Mouse (Mus musculus) kidney, embryonic 15.5 days (tissue): ENCODE results near the gene Smndc1. TPM values are rescaled to one million over a fixed set of nuclear protein-coding genes. Genes with fewer than 3 reads are reported as not detected.

Experiments
- ATAC-seq: fragments of 200-750 bp; cut with Nextera tagmentation; replicated peaks from 2 replicates; pipeline ENCODE4 v1.8.0; 2017; ENCODE audit warnings: moderate TSS enrichment; ENCODE audit not compliant: low FRiP score
- H3K27ac ChIP-seq: fragments of 300-500 bp; sonication (generic); 2 replicates; pipeline ENCODE4 v1.5.1; 2015; ENCODE audit warnings: mild to moderate bottlenecking, inconsistent platforms
- H3K27me3 ChIP-seq: fragments of 300-500 bp; sonication (generic); 2 replicates; pipeline ENCODE4 v1.6.1; 2015; ENCODE audit warnings: inconsistent platforms
- H3K36me3 ChIP-seq: fragments of 300-500 bp; sonication (generic); 2 replicates; pipeline ENCODE4 v1.6.1; 2015; ENCODE audit warnings: inconsistent platforms
- H3K4me1 ChIP-seq: fragments of 300-500 bp; sonication (generic); 2 replicates; pipeline ENCODE4 v1.6.1; 2015; ENCODE audit warnings: inconsistent platforms
- H3K4me2 ChIP-seq: fragments of 300-500 bp; sonication (generic); 2 replicates; pipeline ENCODE4 v1.6.1; 2015; ENCODE audit warnings: moderate library complexity, mild to moderate bottlenecking, inconsistent platforms
- H3K4me3 ChIP-seq: fragments of 300-500 bp; sonication (generic); replicated peaks from 2 replicates; pipeline ENCODE4 v1.5.1; 2015; ENCODE audit warnings: mild to moderate bottlenecking, inconsistent platforms
- H3K9ac ChIP-seq: fragments of 300-500 bp; sonication (generic); 2 replicates; pipeline ENCODE4 v1.6.1; 2015; ENCODE audit warnings: mild to moderate bottlenecking, inconsistent platforms
- H3K9me3 ChIP-seq: fragments of 300-500 bp; sonication (generic); replicated peaks from 2 replicates; pipeline ENCODE4 v1.6.1; 2016; ENCODE audit warnings: inconsistent platforms
- WGBS: fragments of 180-500 bp; shearing (Covaris S2); methylation state at CpG from one replicate; pipeline ENCODE4 v1.1.7; 2015; ENCODE audit warnings: mixed read lengths; 5-methylcytosine and 5-hydroxymethylcytosine counted together
- polyA plus RNA-seq: library from polyadenylated mRNA; unstranded; fragments of >200 nt; fragmentation: Nextera tagmentation; extraction: Ambion mirVana; gene quantifications from 2 replicates; pipeline ENCODE4 v1.2.1, GENCODE M21; 2015

Smndc1 gene
- polyA plus RNA-seq, 1 experiment from 2014 or later, result 40.6 TPM

- Histone ChIP-seq H3K27me3 (no peaks in the 10 kb centered on the region), H3K36me3 (peaks cover 17% of the 10 kb centered on the region), H3K4me1 (peaks cover 7% of the 10 kb centered on the region), H3K27ac (no peak overlapping the region), H3K4me2 (no peak overlapping the region), H3K9me3 (no peaks in the 10 kb centered on the region), H3K9ac (no peak overlapping the region), H3K4me3 (no peak overlapping the region)
- no peak for ATAC-seq
- 88% methylated on average over 16 of the region's 16 CpGs for WGBS
Observed at GRCm38 (mm10) chr19:53355065-53355464, 35.3 kb downstream of the Smndc1 start.

- H3K4me2 ChIP-seq, result no peak overlapping the region
- peaks cover 17% of the 10 kb centered on the region for H3K36me3 ChIP-seq
- H3K27me3 ChIP-seq, result no peaks in the 10 kb centered on the region
- ATAC-seq, result no peak
- H3K9me3 ChIP-seq, result no peaks in the 10 kb centered on the region
- WGBS, result 78% methylated on average over 7 of the region's 7 CpGs
- H3K9ac ChIP-seq, result no peak overlapping the region
- no peak overlapping the region for H3K27ac ChIP-seq
- no peak overlapping the region for H3K4me3 ChIP-seq
- H3K4me1 ChIP-seq, result peaks cover 6% of the 10 kb centered on the region; the same call in 1 of the 2 replicates
Observed at GRCm38 (mm10) chr19:53354271-53355000, 35.9 kb downstream of the Smndc1 start.

DNA sequence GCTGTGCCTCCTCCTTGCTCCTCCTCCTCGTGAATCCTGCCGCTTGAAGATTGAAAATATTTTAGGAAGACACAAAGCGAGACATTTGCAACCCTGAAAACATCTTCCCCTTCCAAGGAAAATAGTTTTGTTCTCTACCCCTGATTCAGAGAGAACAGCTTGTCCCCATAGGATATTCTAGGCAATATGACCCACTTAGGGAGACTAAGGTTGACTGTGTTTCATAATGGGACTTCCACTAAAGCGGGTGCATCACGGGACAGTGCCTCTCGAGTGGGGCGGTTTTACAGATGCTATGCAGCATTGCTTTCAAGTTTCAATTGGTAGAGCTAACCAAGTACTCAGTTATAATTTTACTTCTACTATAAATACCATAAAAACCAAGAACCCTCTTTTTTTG, 36.5 kb downstream of the Smndc1 start:
- H3K4me1 ChIP-seq, result 0 out of 2 replicates have a peak, but pooled peaks cover 3% of the 10 kb centered on the region
- no peak overlapping the region for H3K4me3 ChIP-seq
- peaks cover 17% of the 10 kb centered on the region for H3K36me3 ChIP-seq
- H3K4me2 ChIP-seq, result no peak overlapping the region
- H3K9me3 ChIP-seq, result no peaks in the 10 kb centered on the region
- no peak for ATAC-seq
- H3K27me3 ChIP-seq, result no peaks in the 10 kb centered on the region
- H3K27ac ChIP-seq, result no peak overlapping the region
- WGBS, result 89% methylated on average over 7 of the region's 7 CpGs
- no peak overlapping the region for H3K9ac ChIP-seq

DNA sequence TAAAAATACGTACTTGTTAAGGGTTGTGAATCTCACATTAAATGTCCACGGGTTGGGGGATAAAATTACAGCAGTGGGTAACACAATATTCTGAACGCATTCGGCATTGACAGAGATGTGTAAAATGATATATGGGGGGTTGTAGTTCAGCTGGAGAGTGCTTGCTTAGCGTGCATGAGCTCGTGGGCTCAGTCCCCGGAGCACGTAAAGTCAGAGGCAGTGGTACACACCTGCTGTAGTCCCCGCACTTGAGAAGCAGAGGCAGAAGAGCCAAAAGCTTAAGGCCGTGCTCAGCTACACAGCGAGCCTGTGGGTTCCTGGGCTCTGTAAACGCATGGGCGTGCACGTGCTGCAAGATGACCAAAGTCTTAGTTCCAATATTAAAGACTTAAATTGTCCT, 44.6 kb downstream of the Smndc1 start:
- Histone ChIP-seq H3K9me3 (no peaks in the 10 kb centered on the region), H3K4me1 (peaks cover 39% of the 10 kb centered on the region), H3K4me2 (0 out of 2 replicates have a peak overlapping the region, but pooled peaks have one; percentile 12), H3K27ac (0 out of 2 replicates have a peak overlapping the region, but pooled peaks have one; percentile 10), H3K4me3 (no peak overlapping the region), H3K36me3 (no peaks in the 10 kb centered on the region), H3K9ac (no peak overlapping the region), H3K27me3 (no peaks in the 10 kb centered on the region)
- WGBS, result 44% methylated on average over 14 of the region's 14 CpGs
- peak; percentile 26; the same call in 1 of the 2 replicates for ATAC-seq

DNA sequence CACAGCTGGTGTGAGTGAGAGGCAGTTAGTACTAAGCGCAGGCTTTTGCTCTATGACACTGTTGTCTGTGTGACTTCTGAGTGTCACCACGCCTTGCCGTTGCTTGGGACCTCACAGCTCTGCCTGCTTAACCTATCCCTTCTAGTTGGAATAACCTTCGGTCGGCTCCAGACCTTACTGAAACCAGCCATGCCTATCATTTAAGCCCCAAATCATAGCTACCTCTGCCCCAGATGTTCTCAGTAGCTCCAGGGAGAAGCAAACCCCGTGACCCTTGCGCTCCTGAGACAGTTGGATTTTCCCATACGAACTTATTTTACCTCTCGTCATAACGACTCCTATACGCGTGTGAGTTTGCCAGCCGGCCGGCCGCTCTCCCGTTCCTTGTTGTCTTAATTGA, 46.3 kb downstream of the Smndc1 start:
- Histone ChIP-seq H3K9me3 (no peaks in the 10 kb centered on the region), H3K27me3 (no peaks in the 10 kb centered on the region), H3K4me3 (no peak overlapping the region), H3K4me1 (peaks cover 50% of the 10 kb centered on the region), H3K4me2 (0 out of 2 replicates have a peak overlapping the region, but pooled peaks have one; percentile 19), H3K9ac (no peak overlapping the region), H3K27ac (0 out of 2 replicates have a peak overlapping the region, but pooled peaks have one; percentile 37), H3K36me3 (no peaks in the 10 kb centered on the region)
- no peak; the same call in 1 of the 2 replicates for ATAC-seq
- 69% methylated on average over 16 of the region's 16 CpGs for WGBS

DNA sequence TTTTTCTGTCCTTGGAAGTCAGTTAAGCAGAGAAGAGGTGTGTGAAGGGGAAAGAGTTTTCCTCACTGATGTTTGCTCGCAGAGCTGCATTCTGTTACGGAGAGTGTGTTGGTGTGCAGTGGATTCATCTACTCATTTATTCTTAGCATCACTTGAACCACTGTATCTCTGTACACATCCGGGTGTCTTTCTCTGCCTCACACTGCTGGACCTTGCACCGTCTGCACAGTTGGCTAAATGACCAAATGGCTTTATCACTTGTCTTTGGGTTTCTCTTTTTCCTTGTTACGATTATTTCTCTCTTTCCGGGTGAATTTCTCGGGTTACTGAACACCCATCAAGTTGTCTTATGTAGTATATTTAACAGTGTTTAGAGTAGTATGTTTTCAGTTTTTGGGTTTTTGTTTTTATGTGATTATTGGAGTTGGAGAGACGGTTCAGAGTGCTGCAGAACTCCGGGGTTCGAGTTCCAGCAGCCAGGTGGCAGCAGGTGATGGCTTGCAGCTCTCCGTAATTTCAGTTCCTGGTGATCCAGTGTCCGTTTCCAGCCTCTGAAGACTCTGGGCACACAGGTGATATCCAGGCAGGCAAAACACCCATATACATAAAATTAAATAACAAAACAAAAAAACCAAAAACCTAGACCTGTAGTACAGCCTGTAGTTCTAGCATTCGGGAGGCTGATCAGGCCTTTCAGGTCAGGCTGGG, 47.0 kb downstream of the Smndc1 start:
- Histone ChIP-seq H3K4me1 (peaks cover 48% of the 10 kb centered on the region), H3K36me3 (peaks cover 3% of the 10 kb centered on the region; the same call in 1 of the 2 replicates), H3K27me3 (no peaks in the 10 kb centered on the region), H3K4me2 (no peak overlapping the region), H3K9me3 (no peaks in the 10 kb centered on the region), H3K9ac (no peak overlapping the region), H3K27ac (no peak overlapping the region), H3K4me3 (no peak overlapping the region)
- ATAC-seq, result no peak
- 73% methylated on average over 13 of the region's 13 CpGs for WGBS

GRCm38 (mm10) chr19:53340423-53340822, 50.0 kb downstream of the Smndc1 start:
- no peaks in the 10 kb centered on the region for H3K27me3 ChIP-seq
- H3K9ac ChIP-seq, result no peak overlapping the region
- WGBS, result 18% methylated on average over 6 of the region's 6 CpGs
- H3K36me3 ChIP-seq, result peaks cover 23% of the 10 kb centered on the region
- H3K9me3 ChIP-seq, result no peaks in the 10 kb centered on the region
- peak overlapping the region; percentile 34 for H3K4me2 ChIP-seq
- peak; percentile 53; the same call in 1 of the 2 replicates for ATAC-seq
- peak overlapping the region; percentile 41; the same call in 1 of the 2 replicates for H3K27ac ChIP-seq
- peaks cover 31% of the 10 kb centered on the region for H3K4me1 ChIP-seq
- H3K4me3 ChIP-seq, result no peak overlapping the region

DNA sequence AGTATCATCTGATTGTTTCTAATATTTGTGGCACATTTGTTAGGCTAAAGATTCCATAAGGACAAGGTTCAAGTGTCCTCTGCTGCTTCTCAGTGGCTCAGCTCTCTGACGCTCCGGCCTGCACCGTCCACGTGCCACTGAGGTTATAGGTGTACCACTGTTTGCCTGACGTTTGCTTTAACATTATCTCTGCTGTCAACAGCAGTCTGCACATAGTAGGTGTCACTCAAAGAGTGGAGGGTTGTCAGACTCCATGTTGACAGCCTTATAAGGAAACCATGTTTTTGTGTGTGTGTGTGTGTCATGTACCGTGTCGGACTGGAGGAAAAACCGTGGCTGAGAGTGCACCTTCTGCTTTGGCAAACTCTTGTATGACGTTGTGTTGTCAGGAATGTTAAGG, 55.1 kb downstream of the Smndc1 start:
- no peak overlapping the region for H3K9ac ChIP-seq
- no peak overlapping the region for H3K27ac ChIP-seq
- WGBS, result 89% methylated on average over 9 of the region's 9 CpGs
- no peaks in the 10 kb centered on the region for H3K9me3 ChIP-seq
- no peak overlapping the region for H3K4me2 ChIP-seq
- H3K27me3 ChIP-seq, result no peaks in the 10 kb centered on the region
- no peak overlapping the region for H3K4me3 ChIP-seq
- peaks cover 45% of the 10 kb centered on the region for H3K36me3 ChIP-seq
- H3K4me1 ChIP-seq, result peaks cover 20% of the 10 kb centered on the region
- ATAC-seq, result no peak

- Histone ChIP-seq H3K4me2 (no peak overlapping the region), H3K9ac (no peak overlapping the region), H3K4me1 (peaks cover 18% of the 10 kb centered on the region), H3K27ac (no peak overlapping the region), H3K9me3 (no peaks in the 10 kb centered on the region), H3K27me3 (no peaks in the 10 kb centered on the region), H3K4me3 (no peak overlapping the region), H3K36me3 (peaks cover 44% of the 10 kb centered on the region)
- ATAC-seq, result no peak
- WGBS, result 73% methylated on average over 6 of the region's 6 CpGs
Observed at GRCm38 (mm10) chr19:53333730-53334129, 56.6 kb downstream of the Smndc1 start.

DNA sequence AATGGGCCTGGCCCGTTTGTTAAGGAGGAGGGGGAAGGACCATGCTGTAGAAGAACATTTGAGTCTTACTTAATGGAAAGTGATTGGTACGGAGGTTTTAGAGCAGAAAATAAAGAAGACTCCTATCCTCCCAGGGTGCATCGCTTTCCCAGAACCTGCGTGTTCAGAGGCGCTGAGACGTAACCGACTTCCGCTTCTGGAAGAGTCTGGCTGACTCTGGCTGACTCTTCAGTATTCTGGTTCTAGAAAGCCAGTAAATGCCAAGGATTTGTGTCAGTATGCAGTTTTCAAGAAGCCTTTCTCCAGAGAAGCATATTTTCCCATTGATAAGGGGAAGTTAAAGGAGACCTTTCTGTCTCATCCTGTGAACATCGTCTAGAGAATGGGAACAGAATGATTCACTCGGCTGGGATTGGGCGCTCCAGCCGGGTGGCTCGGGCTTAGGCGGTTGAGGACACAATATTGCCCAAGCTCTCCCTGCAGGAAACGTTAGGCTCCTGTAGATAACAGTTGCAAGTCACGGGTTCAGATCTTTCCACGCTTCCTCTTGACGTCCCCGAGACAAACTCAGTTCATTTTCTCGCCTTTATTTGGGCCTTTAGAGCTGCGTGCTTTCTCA, 58.4 kb downstream of the Smndc1 start:
- no peak overlapping the region for H3K4me3 ChIP-seq
- peaks cover 29% of the 10 kb centered on the region for H3K36me3 ChIP-seq
- no peaks in the 10 kb centered on the region for H3K27me3 ChIP-seq
- peaks cover 18% of the 10 kb centered on the region for H3K4me1 ChIP-seq
- WGBS, result 89% methylated on average over 21 of the region's 21 CpGs
- ATAC-seq, result no peak
- no peak overlapping the region for H3K27ac ChIP-seq
- no peaks in the 10 kb centered on the region for H3K9me3 ChIP-seq
- no peak overlapping the region for H3K9ac ChIP-seq
- no peak overlapping the region for H3K4me2 ChIP-seq

DNA sequence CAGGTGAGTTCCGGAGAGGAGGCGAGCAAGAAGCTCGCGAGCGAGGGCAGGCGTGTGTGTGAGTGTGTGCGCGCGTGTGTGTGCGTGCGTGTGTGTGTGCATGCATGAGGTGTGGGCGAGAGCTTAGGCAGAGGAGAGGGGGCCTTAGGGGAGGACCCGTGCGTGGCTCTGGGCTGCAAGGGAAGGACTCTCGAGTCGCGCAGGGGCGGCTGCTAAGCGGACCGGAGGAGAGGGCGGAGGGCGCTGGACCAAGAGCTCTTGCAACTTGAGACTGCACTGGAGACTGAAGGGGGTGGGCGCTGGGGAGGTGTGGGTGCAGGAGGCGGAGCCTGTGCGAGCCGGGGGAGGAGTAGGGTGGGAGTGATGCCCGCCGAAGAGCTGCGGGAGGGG, 60.4 kb downstream of the Smndc1 start:
- Histone ChIP-seq H3K4me2 (peak overlapping the region; percentile 97), H3K4me3 (peak overlapping the region; percentile 94), H3K9ac (peak overlapping the region; percentile 79), H3K27me3 (no peaks in the 10 kb centered on the region), H3K36me3 (peaks cover 20% of the 10 kb centered on the region), H3K9me3 (no peaks in the 10 kb centered on the region), H3K27ac (peak overlapping the region; percentile 89), H3K4me1 (peaks cover 32% of the 10 kb centered on the region)
- peak; percentile 88 for ATAC-seq
- WGBS, result under 1% methylated on average over 28 of the region's 29 CpGs
